Mouse (Mus musculus): ENCODE measurements around the gene Cdc20b.

The Cdc20b gene

GRCm38 (mm10) chr13:113100879-113101278 lies 66.0 kb downstream of the Cdc20b start, which contains the start of gene Gzma:
Gzma (minus strand) TSS chr13:113100981.
- DNase-seq: no peak

DNA sequence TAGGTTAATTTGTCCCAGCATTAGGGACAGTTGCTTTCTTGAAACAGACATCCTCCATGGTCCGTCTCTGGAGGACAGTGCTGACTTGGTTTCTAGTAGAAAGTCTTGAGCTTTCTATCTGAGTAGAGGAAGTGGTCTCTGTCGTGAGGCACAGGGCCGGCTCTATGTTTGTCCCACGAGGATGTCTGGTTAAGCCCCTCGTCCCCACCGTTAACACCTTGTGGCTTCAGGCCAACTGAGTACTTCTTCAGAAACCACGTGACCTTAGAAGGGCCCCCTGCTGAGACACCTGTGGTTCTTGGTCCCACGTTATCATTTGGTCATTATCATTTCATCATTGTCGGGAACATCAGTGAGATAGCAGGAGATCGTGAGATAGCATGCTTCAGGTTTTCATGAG lies 66.9 kb downstream of the Cdc20b start:
- DNase-seq: no peak

DNA sequence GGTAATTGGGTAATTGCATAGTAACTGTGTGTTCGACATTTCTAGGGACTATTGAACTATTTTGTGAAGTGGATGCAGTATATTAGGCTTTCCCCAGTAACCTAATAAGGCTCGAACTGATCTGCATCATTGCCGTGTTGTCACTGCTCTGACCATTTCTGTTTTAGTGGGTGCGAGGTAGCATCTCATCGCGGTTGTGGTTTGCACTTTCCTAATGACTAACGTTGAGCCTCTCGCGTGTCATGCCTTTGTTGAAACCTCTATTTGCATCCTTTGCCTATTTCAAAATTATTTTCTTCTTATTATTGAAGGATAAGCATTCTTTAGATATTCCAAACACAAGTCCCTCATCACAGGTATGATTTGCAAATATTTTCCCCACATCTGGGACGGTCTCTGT lies 69.8 kb downstream of the Cdc20b start:
- DNase-seq: no peak

DNA sequence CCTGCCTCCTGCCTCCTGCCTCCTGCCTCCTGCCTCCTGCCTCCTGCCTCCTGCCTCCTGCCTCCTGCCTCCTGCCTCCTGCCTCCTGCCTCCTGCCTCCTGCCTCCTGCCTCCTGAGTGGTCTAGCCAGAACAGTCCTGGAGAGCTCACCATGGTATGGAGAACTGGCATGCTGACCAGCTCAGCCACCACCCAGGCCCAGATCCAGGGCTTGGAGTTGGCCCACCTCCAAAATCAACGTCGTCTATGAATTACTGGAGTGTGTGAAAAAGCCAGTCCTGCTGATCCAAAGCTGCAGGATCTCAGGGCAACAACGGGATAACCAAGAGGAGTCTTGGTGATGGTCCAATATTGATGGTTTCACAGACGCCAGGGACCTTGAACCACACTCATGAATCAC lies 84.1 kb downstream of the Cdc20b start:
- no peak for DNase-seq

- no peak for DNase-seq
These were observed 85.7 kb downstream of the Cdc20b start for GRCm38 (mm10) chr13:113120324-113121237.

- DNase-seq: no peak
These were observed 86.4 kb downstream of the Cdc20b start for GRCm38 (mm10) chr13:113121326-113121725.

DNA sequence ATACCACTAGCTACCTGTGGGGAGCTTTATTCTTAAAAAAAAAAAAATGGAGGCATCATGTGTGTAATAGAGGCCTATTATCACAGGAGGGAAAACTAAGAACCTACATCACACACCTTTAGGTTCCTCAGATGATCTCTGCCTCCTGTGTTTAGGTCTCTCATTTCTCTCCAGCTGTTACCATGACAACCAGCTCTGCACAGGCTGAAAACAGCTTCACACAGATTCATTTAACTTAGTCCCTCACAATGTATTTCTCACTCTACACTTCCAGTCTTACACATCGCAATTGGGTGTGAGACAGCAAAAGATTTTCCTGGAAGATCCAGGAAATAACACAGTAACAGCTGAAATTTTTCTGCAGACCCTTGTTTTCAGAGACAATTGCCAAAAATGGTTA lies 95.1 kb downstream of the Cdc20b start:
- no peak for DNase-seq

DNA sequence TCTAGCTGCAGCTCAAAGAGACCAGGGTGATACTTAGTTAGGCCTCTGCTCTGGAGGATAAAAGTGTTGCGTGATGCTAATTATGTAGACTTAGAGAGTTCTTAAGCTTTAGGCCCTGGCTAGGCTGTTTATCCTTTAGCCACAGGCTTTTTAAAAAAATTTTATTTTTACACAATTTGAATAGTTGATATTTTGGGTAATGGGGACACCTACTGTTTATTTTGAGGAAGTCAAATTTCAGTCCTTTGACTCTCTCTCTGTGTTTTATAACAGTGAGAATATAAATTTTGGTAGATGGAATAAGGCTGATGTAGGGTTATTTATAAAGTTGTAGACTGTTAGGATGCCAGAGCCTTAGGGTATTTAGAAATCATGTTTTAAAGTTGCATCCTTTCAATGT lies 104.7 kb downstream of the Cdc20b start:
- no peak for DNase-seq

Measured in lung, postnatal 14 days (tissue).